Mouse (Mus musculus): ENCODE results near the gene Atp6v1e2. TPM values are rescaled to one million over a fixed set of nuclear protein-coding genes. Genes with fewer than 3 reads are reported as not detected.

Gene Atp6v1e2
- polyA plus RNA-seq, 1 experiment from 2014 or later: not detected

Other genes starting within 250 kb of the Atp6v1e2 start
- 8.7 and 9.5 TPM in 2 replicates for gene Epas1, start 194.2 kb downstream of the Atp6v1e2 start, polyA plus RNA-seq (2014; fragmentation: Nextera tagmentation; extraction: Ambion mirVana)
- gene Tmem247, start 30.5 kb downstream of the Atp6v1e2 start, polyA plus RNA-seq (2014; fragmentation: Nextera tagmentation; extraction: Ambion mirVana): not detected in 2 replicates
- gene Rhoq, start 15.2 kb upstream of the Atp6v1e2 start, polyA plus RNA-seq (2014; fragmentation: Nextera tagmentation; extraction: Ambion mirVana): 12.2 and 13.8 TPM in 2 replicates
- 39.2 and 42.0 TPM in 2 replicates for gene Pigf, start 77.5 kb upstream of the Atp6v1e2 start, polyA plus RNA-seq (2014; fragmentation: Nextera tagmentation; extraction: Ambion mirVana)
- 180 and 192 TPM in 2 replicates for gene Cript, start 77.7 kb upstream of the Atp6v1e2 start, polyA plus RNA-seq (2014; fragmentation: Nextera tagmentation; extraction: Ambion mirVana)
- 15.4 and 16.8 TPM in 2 replicates for gene Socs5, start 159.8 kb upstream of the Atp6v1e2 start, polyA plus RNA-seq (2014; fragmentation: Nextera tagmentation; extraction: Ambion mirVana)

Measured in neural tube, embryonic 11.5 days (tissue).